Mouse (Mus musculus): ENCODE results near the gene Gfi1. TPM values are rescaled to one million over a fixed set of nuclear protein-coding genes. Genes with fewer than 3 reads are reported as not detected.

Gene Gfi1
- total RNA-seq, 4 experiments from 2014 or later, result 0.09 to 0.17 TPM; not detected in 2

Other genes with a start within 250 kb of the Gfi1 start
- gene Gm42669, start 218.4 kb downstream of the Gfi1 start, total RNA-seq (2022), result under 1 TPM in 2 of 4 experiments, not detected in 2; 0.12 to 0.19 TPM
- gene 1700028K03Rik, start 191.3 kb downstream of the Gfi1 start, total RNA-seq (2022), result under 1 TPM in 2 of 4 experiments, not detected in 2; 0.14 to 0.30 TPM
- 10 to 100 TPM; 17.8 to 21.2 (median 19.9) TPM for gene Rpap2, start 128.7 kb downstream of the Gfi1 start, total RNA-seq (2022)
- gene Glmn, start 128.1 kb downstream of the Gfi1 start, total RNA-seq (2022), result 10 to 100 TPM in 3 of 4 experiments, 1 to 10 TPM in 1; 8.0 to 16.3 (median 11.5) TPM
- gene Ube2d2b, start 104.1 kb upstream of the Gfi1 start, total RNA-seq (2022), result not detected
- 10 to 100 TPM; 66.8 to 73.3 (median 70.4) TPM for gene Evi5, start 149.1 kb upstream of the Gfi1 start, total RNA-seq (2022)
- gene Rpl5, start 174.5 kb upstream of the Gfi1 start, total RNA-seq (2022), result 10 to 100 TPM; 50.4 to 91.3 (median 70.7) TPM